8 mouse cellular contexts compared by ENCODE assay signal in the genomic region with DNA sequence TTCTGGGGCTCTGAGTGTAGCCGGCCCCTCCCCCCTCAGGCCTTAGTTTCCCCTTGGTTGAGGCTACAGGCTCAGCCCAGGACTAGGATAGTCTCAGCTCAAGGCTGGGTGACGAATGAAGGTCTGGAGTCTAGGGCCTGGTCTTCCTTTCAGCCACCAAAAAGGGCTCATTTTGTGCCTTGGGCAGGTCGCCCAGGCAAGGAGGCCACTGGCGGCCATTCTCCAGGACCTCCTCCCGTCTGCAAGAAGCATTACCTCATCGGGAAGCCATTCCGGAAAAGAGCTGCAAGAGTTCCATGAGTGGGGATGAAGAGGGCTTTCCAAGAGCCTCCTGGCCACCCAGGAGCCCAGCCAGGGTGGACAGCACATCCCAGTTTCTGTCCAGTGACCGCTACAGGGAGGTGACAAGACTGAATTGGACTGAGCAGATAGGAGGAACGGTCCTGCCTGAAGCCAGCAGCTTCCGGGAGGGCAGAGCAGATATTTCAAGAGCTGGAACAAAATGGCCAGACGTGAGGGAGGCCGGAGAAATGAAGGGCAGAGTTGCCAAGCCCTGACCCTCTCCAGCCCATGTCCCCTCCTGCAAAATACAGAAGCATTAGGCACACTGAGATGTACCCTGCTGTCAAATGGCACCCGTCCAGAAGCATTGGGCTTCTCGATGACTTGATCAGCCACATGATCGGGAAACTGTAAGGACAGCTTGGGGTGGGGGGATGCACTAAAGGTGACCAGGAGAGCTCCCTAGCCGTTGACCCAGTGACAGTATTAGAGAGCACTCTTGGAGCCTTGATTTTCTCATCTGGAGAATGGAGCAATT. TPM values are rescaled to one million over a fixed set of nuclear protein-coding genes. Genes with fewer than 3 reads are reported as not detected.
DNase-seq lines count a peak whose midpoint lies in the region; ATAC-seq and TF ChIP-seq lines count a peak whose summit lies in the region.

No protein-coding gene starts in this region.

- H3K9ac ChIP-seq in liver, adult 2 months (ENCODE audit: low read depth, low read length) = no peak overlapping the region
- no peak overlapping the region for H3K9ac ChIP-seq in liver, postnatal 0 days (replicated peaks)
- peak overlapping the region; percentile 6; the same call in 1 of the 2 replicates for H3K9ac ChIP-seq in heart, embryonic 13.5 days
- H3K9ac ChIP-seq in neural tube, embryonic 14.5 days (replicated peaks; ENCODE audit: low read depth, low read length) = no peak overlapping the region; the same call in 1 of the 2 replicates

- no peaks in the 10 kb centered on the region for H3K9me3 ChIP-seq in liver, postnatal 0 days (ENCODE audit: low read length)
- H3K9me3 ChIP-seq in heart, embryonic 13.5 days = no peaks in the 10 kb centered on the region
- no peaks in the 10 kb centered on the region for H3K9me3 ChIP-seq in neural tube, embryonic 14.5 days (ENCODE audit: control insufficient read depth, low read length)

- no peaks in the 10 kb centered on the region for H3K79me2 ChIP-seq in liver, adult 2 months (ENCODE audit: control insufficient read depth, insufficient read depth, low read length)

- H3K4me2 ChIP-seq in liver, postnatal 0 days (ENCODE audit: low read depth, low read length) = no peak overlapping the region
- no peak overlapping the region for H3K4me2 ChIP-seq in heart, embryonic 13.5 days
- no peak overlapping the region for H3K4me2 ChIP-seq in neural tube, embryonic 14.5 days (ENCODE audit: low read depth, low read length)

- H3K27ac ChIP-seq in liver, adult 2 months (replicated peaks; ENCODE audit: insufficient read depth, low read depth, low read length) = peak overlapping the region; percentile 38
- H3K27ac ChIP-seq in liver, postnatal 0 days (ENCODE audit: low read depth) = no peak overlapping the region
- H3K27ac ChIP-seq in heart, embryonic 13.5 days (replicated peaks) = peak overlapping the region; percentile 81
- peak overlapping the region; percentile 85 for H3K27ac ChIP-seq in neural tube, embryonic 14.5 days (ENCODE audit: low read depth, low read length)

- no peak for TF ChIP-seq CTCF in liver, adult 2 months (IDR thresholded peaks at IDR 0.05; ENCODE audit: low read depth, low read length)
- no peak for TF ChIP-seq CTCF in liver, postnatal 0 days (IDR thresholded peaks at IDR 0.05; ENCODE audit: low read depth)

- no peak for TF ChIP-seq POLR2A in liver, adult 2 months (IDR thresholded peaks at IDR 0.05; ENCODE audit: extremely low read depth, insufficient read depth, low read length)

- 72% methylated on average over 16 of the region's 16 CpGs for WGBS in liver, adult 2 months
- WGBS in liver, postnatal 0 days (ENCODE audit: insufficient replicate concordance) = 71% methylated on average over 16 of the region's 16 CpGs
- WGBS in heart, embryonic 13.5 days = 58% methylated on average over 16 of the region's 16 CpGs
- 70% methylated on average over 16 of the region's 16 CpGs for WGBS in neural tube, embryonic 14.5 days

- no peak overlapping the region for H3K4me3 ChIP-seq in liver, adult 2 months (ENCODE audit: insufficient read depth, low read depth, low read length)
- no peak overlapping the region for H3K4me3 ChIP-seq in liver, postnatal 0 days (ENCODE audit: low read depth, low read length)
- no peak overlapping the region for H3K4me3 ChIP-seq in heart, embryonic 13.5 days
- H3K4me3 ChIP-seq in neural tube, embryonic 14.5 days (ENCODE audit: low read depth, low read length) = no peak overlapping the region

- DNase-seq in liver, adult 2 months (ENCODE audit: extremely low read depth, low read depth, low spot score) = no peak
- DNase-seq in liver, postnatal 0 days = no peak
- peak; percentile 61 to 66 for DNase-seq in cerebellum, postnatal 25 days
- peak; percentile 33 to 70 for DNase-seq in kidney, postnatal 25 days
- DNase-seq in retina, embryonic 14.5 days (ENCODE audit: low spot score) = no peak
- no peak for DNase-seq in thymus, postnatal 36 days

- H3K36me3 ChIP-seq in liver, adult 2 months (ENCODE audit: control insufficient read depth, insufficient read depth, low read length) = no peaks in the 10 kb centered on the region
- no peaks in the 10 kb centered on the region for H3K36me3 ChIP-seq in liver, postnatal 0 days (replicated peaks; ENCODE audit: insufficient read depth, low read length)
- no peaks in the 10 kb centered on the region for H3K36me3 ChIP-seq in heart, embryonic 13.5 days
- no peaks in the 10 kb centered on the region for H3K36me3 ChIP-seq in neural tube, embryonic 14.5 days (ENCODE audit: control insufficient read depth, insufficient read depth, low read length)

- no peaks in the 10 kb centered on the region for H3K27me3 ChIP-seq in liver, adult 2 months (ENCODE audit: control insufficient read depth, insufficient read depth, low read length)
- H3K27me3 ChIP-seq in liver, postnatal 0 days (ENCODE audit: insufficient read depth, low read length) = peaks cover 10% of the 10 kb centered on the region
- H3K27me3 ChIP-seq in heart, embryonic 13.5 days (replicated peaks) = peaks cover 32% of the 10 kb centered on the region
- 0 out of 2 replicates have a peak, but pooled peaks cover 3% of the 10 kb centered on the region for H3K27me3 ChIP-seq in neural tube, embryonic 14.5 days (ENCODE audit: control insufficient read depth, insufficient read depth, low read length)

- no peak for TF ChIP-seq EP300 in liver, postnatal 0 days (IDR thresholded peaks at IDR 0.05; ENCODE audit: low read depth)

- peaks cover 15% of the 10 kb centered on the region for H3K4me1 ChIP-seq in liver, adult 2 months (ENCODE audit: control insufficient read depth, insufficient read depth, low read length)
- no peaks in the 10 kb centered on the region; the same call in 1 of the 2 replicates for H3K4me1 ChIP-seq in liver, postnatal 0 days (ENCODE audit: insufficient read depth)
- H3K4me1 ChIP-seq in heart, embryonic 13.5 days = peaks cover 34% of the 10 kb centered on the region
- H3K4me1 ChIP-seq in neural tube, embryonic 14.5 days (ENCODE audit: control insufficient read depth, insufficient read depth, low read length) = peaks cover 18% of the 10 kb centered on the region; the same call in 1 of the 2 replicates

- ATAC-seq in liver, postnatal 0 days = no peak
- ATAC-seq in heart, embryonic 13.5 days (ENCODE audit: extremely low read depth, insufficient number of reproducible peaks, low FRiP score, low TSS enrichment) = no peak
- ATAC-seq in neural tube, embryonic 14.5 days (ENCODE audit: low read depth) = no peak

RNA-seq across cellular contexts. Expression of a gene that starts 29.6 kb away (rescaled TPM):
- total RNA-seq in liver, adult 2 months (2014; rRNA removed) = 0.07 and 0.09 TPM in 2 replicates
- 0.06 and 0.12 TPM in 2 replicates for polyA plus RNA-seq in liver, adult 2 months (2012; rRNA removed)
- 0.05 and 0.09 TPM in 2 replicates for polyA plus RNA-seq in liver, postnatal 0 days (2015; fragmentation: Nextera tagmentation; extraction: Ambion mirVana)
- 3.5 and 4.6 TPM in 2 replicates for polyA plus RNA-seq in heart, embryonic 13.5 days (2015; fragmentation: Nextera tagmentation; extraction: Ambion mirVana)
- polyA plus RNA-seq in neural tube, embryonic 14.5 days (2014; fragmentation: Nextera tagmentation; extraction: Ambion mirVana) = 17.3 and 25.0 TPM in 2 replicates

Comparison
In these comparisons a context has a peak if more than half of its experiments do, and no peak if none do; other contexts are left out.
1. DNase-seq: peak in cerebellum, postnatal 25 days (2 of 2) and kidney, postnatal 25 days (2 of 2); none in liver, adult 2 months (single experiment), liver, postnatal 0 days (single experiment), retina, embryonic 14.5 days (single experiment) and thymus, postnatal 36 days (0 of 2).